In the genomic region with DNA sequence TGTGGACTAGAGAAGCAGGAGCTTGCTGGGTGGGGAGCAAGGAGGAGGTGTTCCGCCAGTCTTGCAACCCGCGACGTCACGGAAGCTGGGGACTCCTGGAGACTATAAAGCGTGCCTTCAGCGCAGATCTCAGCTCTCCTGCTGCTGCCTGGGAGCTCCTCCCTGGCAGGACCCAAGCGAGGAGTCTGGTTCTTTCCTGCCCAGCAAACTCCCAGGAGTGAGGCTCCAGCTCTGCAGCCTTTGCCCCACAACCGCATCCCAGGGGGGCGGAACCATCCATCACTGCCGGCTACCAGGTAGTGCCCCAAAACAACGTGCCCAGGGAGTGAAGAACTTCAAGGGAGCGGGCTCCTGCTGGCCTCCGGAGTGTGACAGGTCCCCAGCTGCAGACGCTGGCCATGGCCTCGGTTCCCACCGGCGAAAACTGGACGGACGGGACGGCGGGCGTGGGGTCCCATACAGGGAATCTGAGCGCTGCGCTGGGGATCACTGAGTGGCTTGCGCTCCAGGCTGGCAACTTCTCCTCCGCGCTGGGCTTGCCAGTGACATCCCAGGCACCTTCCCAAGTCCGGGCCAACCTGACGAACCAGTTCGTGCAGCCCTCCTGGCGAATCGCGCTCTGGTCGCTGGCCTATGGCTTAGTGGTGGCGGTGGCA, we compare ENCODE assay signal across 7 mouse cellular contexts. TPM values are rescaled to one million over a fixed set of nuclear protein-coding genes. Genes with fewer than 3 reads are reported as not detected.
DNase-seq lines count a peak whose midpoint lies in the region; ATAC-seq and TF ChIP-seq lines count a peak whose summit lies in the region.

A gene (plus strand): TSS at position 133 of the 656 bp plus-strand sequence.

- H3K27me3 ChIP-seq in forebrain, embryonic 14.5 days (replicated peaks; ENCODE audit: control insufficient read depth, insufficient read depth, low read length): no peaks in the 10 kb centered on the region
- H3K27me3 ChIP-seq in limb, embryonic 10.5 days (ENCODE audit: low read depth, poor library complexity, severe bottlenecking): peaks cover 24% of the 10 kb centered on the region
- H3K27me3 ChIP-seq in neural tube, embryonic 14.5 days (ENCODE audit: control insufficient read depth, insufficient read depth, low read length): 0 out of 2 replicates have a peak, but pooled peaks cover 3% of the 10 kb centered on the region

- H3K4me3 ChIP-seq in left cerebral cortex, adult 2 months: peak within 1 kb of the TSS; percentile 34
- peak within 1 kb of the TSS; percentile 45 for H3K4me3 ChIP-seq in forebrain, embryonic 14.5 days (ENCODE audit: low read depth, low read length)
- H3K4me3 ChIP-seq in limb, embryonic 10.5 days: peak within 1 kb of the TSS; percentile 55
- H3K4me3 ChIP-seq in neural tube, embryonic 14.5 days (ENCODE audit: low read depth, low read length): peak within 1 kb of the TSS; percentile 43

- peak within 1 kb of the TSS; percentile 97 for H3K4me2 ChIP-seq in forebrain, embryonic 14.5 days (ENCODE audit: low read length)
- H3K4me2 ChIP-seq in neural tube, embryonic 14.5 days (ENCODE audit: low read depth, low read length): peak within 1 kb of the TSS; percentile 93

- intact Hi-C loops in left cerebral cortex, adult 2 months (cut with DNase I): no loop called here

- ATAC-seq in forebrain, embryonic 14.5 days: peak; percentile 70
- peak; percentile 74 for ATAC-seq in neural tube, embryonic 14.5 days (ENCODE audit: low read depth)

- no peak for TF ChIP-seq CTCF in left cerebral cortex, adult 2 months (IDR thresholded peaks at IDR 0.05)

- H3K4me1 ChIP-seq in forebrain, embryonic 14.5 days (ENCODE audit: control insufficient read depth, insufficient read depth, low read length): peaks cover 2% of the 10 kb centered on the region; the same call in 1 of the 2 replicates
- peaks cover 12% of the 10 kb centered on the region for H3K4me1 ChIP-seq in limb, embryonic 10.5 days
- H3K4me1 ChIP-seq in neural tube, embryonic 14.5 days (ENCODE audit: control insufficient read depth, insufficient read depth, low read length): 0 out of 2 replicates have a peak, but pooled peaks cover 4% of the 10 kb centered on the region

- H3K9me3 ChIP-seq in forebrain, embryonic 14.5 days (replicated peaks; ENCODE audit: control insufficient read depth, low read length): no peaks in the 10 kb centered on the region
- no peaks in the 10 kb centered on the region for H3K9me3 ChIP-seq in limb, embryonic 10.5 days (replicated peaks)
- no peaks in the 10 kb centered on the region for H3K9me3 ChIP-seq in neural tube, embryonic 14.5 days (ENCODE audit: control insufficient read depth, low read length)

- WGBS in forebrain, embryonic 14.5 days: under 1% methylated on average over 36 of the region's 36 CpGs
- under 1% methylated on average over 36 of the region's 36 CpGs for WGBS in limb, embryonic 10.5 days
- 1% methylated on average over 36 of the region's 36 CpGs for WGBS in neural tube, embryonic 14.5 days

- no peaks in the 10 kb centered on the region for H3K36me3 ChIP-seq in forebrain, embryonic 14.5 days (ENCODE audit: control insufficient read depth, insufficient read depth, low read length)
- no peaks in the 10 kb centered on the region for H3K36me3 ChIP-seq in limb, embryonic 10.5 days
- no peaks in the 10 kb centered on the region for H3K36me3 ChIP-seq in neural tube, embryonic 14.5 days (ENCODE audit: control insufficient read depth, insufficient read depth, low read length)

- peak within 1 kb of the TSS; percentile 50 for H3K9ac ChIP-seq in forebrain, embryonic 14.5 days (ENCODE audit: low read length)
- peak within 1 kb of the TSS; percentile 41 for H3K9ac ChIP-seq in neural tube, embryonic 14.5 days (replicated peaks; ENCODE audit: low read depth, low read length)

- peak; percentile 12 to 13 for DNase-seq in left cerebral cortex, adult 2 months (ENCODE audit: extremely low spot score in 1 of 2, low spot score in 2 of 2)
- DNase-seq in left cerebral cortex, adult 9 months (ENCODE audit: low spot score in 2 of 2): no peak
- peak; percentile 48 for DNase-seq in embryo, embryonic 10.5 days (ENCODE audit: low spot score)
- peak; percentile 52 for DNase-seq in forebrain, embryonic 14.5 days (ENCODE audit: low spot score)
- peak; percentile 48 for DNase-seq in limb, embryonic 10.5 days (ENCODE audit: low spot score)
- no peak for DNase-seq in thymus, adult 18-20 months

- H3K27ac ChIP-seq in left cerebral cortex, adult 2 months: no peak within 1 kb of the TSS
- H3K27ac ChIP-seq in forebrain, embryonic 14.5 days (ENCODE audit: low read depth, low read length): no peak within 1 kb of the TSS
- H3K27ac ChIP-seq in limb, embryonic 10.5 days: no peak within 1 kb of the TSS; the same call in 1 of the 2 replicates
- no peak within 1 kb of the TSS for H3K27ac ChIP-seq in neural tube, embryonic 14.5 days (ENCODE audit: low read depth, low read length)

RNA-seq across cellular contexts. Expression of the gene that starts here (rescaled TPM):
- 1 to 10 TPM; 1.6 to 1.7 TPM for total RNA-seq in left cerebral cortex, adult 2 months (2021)
- polyA plus RNA-seq in forebrain, embryonic 14.5 days (2014; fragmentation: Nextera tagmentation; extraction: Ambion mirVana): 0.77 and 1.4 TPM in 2 replicates
- polyA plus RNA-seq in limb, embryonic 10.5 days (2016; fragmentation: Nextera tagmentation; extraction: Ambion mirVana): 0.60 and 0.64 TPM in 2 replicates
- polyA plus RNA-seq in neural tube, embryonic 14.5 days (2014; fragmentation: Nextera tagmentation; extraction: Ambion mirVana): 3.8 and 4.2 TPM in 2 replicates

Comparison
In these comparisons a context has a peak if more than half of its experiments do, and no peak if none do; other contexts are left out.
1. DNase-seq: peak in left cerebral cortex, adult 2 months (2 of 2), embryo, embryonic 10.5 days (single experiment) and forebrain, embryonic 14.5 days (single experiment); none in left cerebral cortex, adult 9 months (0 of 2) and thymus, adult 18-20 months (0 of 2).
2. Peak in DNase-seq and H3K4me3 ChIP-seq in limb, embryonic 10.5 days; RNA of the gene not detected or under 1 TPM.
3. Peak in every context shown above with its lines, with median percentiles within 50 percentile points of each other: H3K4me3 ChIP-seq.